Mouse (Mus musculus) limb, embryonic 11.5 days (tissue): Measurements from ENCODE around the gene Rhou. TPM values are rescaled to one million over a fixed set of nuclear protein-coding genes. Genes with fewer than 3 reads are reported as not detected.

Source experiments
- ATAC-seq: fragments of 200-750 bp; cut with Nextera tagmentation; 2 replicates; pipeline ENCODE4 v1.8.0; 2017; ENCODE audit warnings: low read depth; ENCODE audit not compliant: insufficient number of reproducible peaks, low FRiP score, low TSS enrichment
- DNase-seq: peaks from one replicate; pipeline ENCODE4 v3.0.0-alpha.2; 2015; ENCODE audit warnings: low spot score
- H3K27ac ChIP-seq: fragments of 300-500 bp; sonication (generic); replicated peaks from 2 replicates; pipeline ENCODE4 v1.5.1; 2014; ENCODE audit warnings: low read depth, mild to moderate bottlenecking, low read length
- H3K27me3 ChIP-seq: fragments of 300-500 bp; sonication (generic); 2 replicates; pipeline ENCODE4 v1.6.1; 2014; ENCODE audit warnings: mild to moderate bottlenecking, low read length, mixed read lengths; ENCODE audit not compliant: control insufficient read depth, insufficient read depth
- H3K36me3 ChIP-seq: fragments of 300-500 bp; sonication (generic); 2 replicates; pipeline ENCODE4 v1.6.1; 2014; ENCODE audit warnings: mild to moderate bottlenecking, low read length, moderate library complexity, mixed read lengths; ENCODE audit not compliant: control insufficient read depth, insufficient read depth
- H3K4me1 ChIP-seq: fragments of 300-500 bp; sonication (generic); 2 replicates; pipeline ENCODE4 v1.6.1; 2014; ENCODE audit warnings: low read length, mixed read lengths; ENCODE audit not compliant: control insufficient read depth, insufficient read depth
- H3K4me2 ChIP-seq: fragments of 300-500 bp; sonication (generic); 2 replicates; pipeline ENCODE4 v1.6.1; 2014; ENCODE audit warnings: low read depth, mild to moderate bottlenecking, moderate library complexity; ENCODE audit not compliant: severe bottlenecking
- H3K4me3 ChIP-seq: fragments of 300-500 bp; sonication (generic); 2 replicates; pipeline ENCODE4 v1.5.1; 2014; ENCODE audit warnings: low read depth, low read length
- H3K9ac ChIP-seq: fragments of 300-500 bp; sonication (generic); 2 replicates; pipeline ENCODE4 v1.6.1; 2014; ENCODE audit warnings: mild to moderate bottlenecking, low read length
- H3K9me3 ChIP-seq: fragments of 300-500 bp; sonication (generic); 2 replicates; pipeline ENCODE4 v1.6.1; 2016; ENCODE audit warnings: low read length; ENCODE audit not compliant: control insufficient read depth
- WGBS: fragments of 180-500 bp; shearing (Covaris S2); extraction: QIAGEN DNeasy Blood & Tissue Kit; methylation state at CpG from one replicate; pipeline ENCODE4 v1.1.7; 2014; 5-methylcytosine and 5-hydroxymethylcytosine counted together
- polyA plus RNA-seq: library from polyadenylated mRNA; unstranded; fragments of >200 nt; fragmentation: Nextera tagmentation; extraction: Ambion mirVana; gene quantifications from 2 replicates; pipeline ENCODE4 v1.2.1, GENCODE M21; 2014

Rhou gene
- polyA plus RNA-seq, 1 experiment from 2014 or later, result 8.6 TPM

DNA sequence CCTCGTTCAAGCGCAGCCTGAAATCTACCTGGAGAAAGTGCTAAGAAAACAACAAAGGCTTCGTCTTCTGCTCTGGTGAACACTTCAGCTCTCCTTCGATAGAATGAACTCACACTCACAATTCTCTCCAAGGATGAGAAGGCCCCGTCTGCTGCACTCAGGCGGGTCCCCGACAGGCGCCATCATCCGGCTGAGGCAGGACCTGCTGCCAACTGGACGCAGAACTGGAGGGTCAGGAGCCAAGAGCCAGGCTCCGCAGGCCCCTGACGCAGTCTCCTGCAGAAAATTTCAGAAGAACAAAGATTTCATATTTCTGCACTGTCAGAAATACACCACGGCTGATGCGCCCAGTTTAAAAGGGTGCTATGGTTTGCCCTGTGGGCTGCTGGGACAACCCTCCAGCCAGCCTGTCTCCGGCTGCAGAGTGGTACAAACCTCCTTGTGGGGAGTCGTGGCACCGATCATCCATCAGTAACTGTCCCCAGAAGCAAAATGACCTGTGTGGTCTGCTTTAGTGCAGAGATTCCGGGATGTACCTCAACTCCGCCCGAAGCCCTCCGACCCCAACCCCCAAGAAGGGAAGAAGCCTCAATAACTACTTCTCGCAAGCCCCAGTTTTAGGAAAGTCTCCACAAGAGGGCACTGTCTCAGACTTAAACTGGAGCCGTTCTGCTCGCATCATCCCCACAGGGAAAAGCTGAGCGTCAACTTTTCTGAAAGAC, 10.2 kb upstream of the Rhou start:
- DNase-seq, result peak; percentile 74
- Histone ChIP-seq H3K4me1 (no peaks in the 10 kb centered on the region), H3K4me3 (peak overlapping the region; percentile 14; the same call in 1 of the 2 replicates), H3K9ac (no peak overlapping the region), H3K27me3 (no peaks in the 10 kb centered on the region), H3K36me3 (no peaks in the 10 kb centered on the region), H3K27ac (no peak overlapping the region), H3K4me2 (peak overlapping the region; percentile 27; the same call in 1 of the 2 replicates), H3K9me3 (no peaks in the 10 kb centered on the region)
- no peak for ATAC-seq
- 16% methylated on average over 25 of the region's 25 CpGs for WGBS

DNA sequence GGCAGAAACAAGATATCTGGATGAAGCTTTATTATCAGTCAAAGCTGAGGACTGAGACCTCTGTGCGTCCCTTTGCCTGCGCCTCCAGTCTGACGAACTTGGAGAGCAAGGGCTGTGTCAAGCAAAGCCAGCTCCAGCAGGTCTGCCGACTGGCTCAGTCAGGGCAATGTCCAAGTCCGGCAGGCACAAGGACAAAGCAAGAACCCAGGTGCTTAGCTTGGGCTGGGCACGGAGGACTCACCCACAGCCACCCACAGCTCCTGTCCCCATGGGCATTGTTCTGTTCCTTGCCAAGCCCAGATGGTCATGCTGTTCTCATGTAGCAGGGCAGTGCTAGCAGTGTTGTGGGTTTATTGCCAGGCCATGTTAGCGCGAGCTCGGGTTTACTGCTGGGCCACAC, 8.5 kb upstream of the Rhou start:
- no peak overlapping the region for H3K4me3 ChIP-seq
- H3K9me3 ChIP-seq, result no peaks in the 10 kb centered on the region
- no peak for DNase-seq
- no peaks in the 10 kb centered on the region for H3K36me3 ChIP-seq
- no peak overlapping the region for H3K4me2 ChIP-seq
- no peaks in the 10 kb centered on the region for H3K4me1 ChIP-seq
- no peak overlapping the region for H3K27ac ChIP-seq
- 58% methylated on average over 9 of the region's 9 CpGs for WGBS
- ATAC-seq, result no peak
- no peak overlapping the region for H3K9ac ChIP-seq
- H3K27me3 ChIP-seq, result no peaks in the 10 kb centered on the region

DNA sequence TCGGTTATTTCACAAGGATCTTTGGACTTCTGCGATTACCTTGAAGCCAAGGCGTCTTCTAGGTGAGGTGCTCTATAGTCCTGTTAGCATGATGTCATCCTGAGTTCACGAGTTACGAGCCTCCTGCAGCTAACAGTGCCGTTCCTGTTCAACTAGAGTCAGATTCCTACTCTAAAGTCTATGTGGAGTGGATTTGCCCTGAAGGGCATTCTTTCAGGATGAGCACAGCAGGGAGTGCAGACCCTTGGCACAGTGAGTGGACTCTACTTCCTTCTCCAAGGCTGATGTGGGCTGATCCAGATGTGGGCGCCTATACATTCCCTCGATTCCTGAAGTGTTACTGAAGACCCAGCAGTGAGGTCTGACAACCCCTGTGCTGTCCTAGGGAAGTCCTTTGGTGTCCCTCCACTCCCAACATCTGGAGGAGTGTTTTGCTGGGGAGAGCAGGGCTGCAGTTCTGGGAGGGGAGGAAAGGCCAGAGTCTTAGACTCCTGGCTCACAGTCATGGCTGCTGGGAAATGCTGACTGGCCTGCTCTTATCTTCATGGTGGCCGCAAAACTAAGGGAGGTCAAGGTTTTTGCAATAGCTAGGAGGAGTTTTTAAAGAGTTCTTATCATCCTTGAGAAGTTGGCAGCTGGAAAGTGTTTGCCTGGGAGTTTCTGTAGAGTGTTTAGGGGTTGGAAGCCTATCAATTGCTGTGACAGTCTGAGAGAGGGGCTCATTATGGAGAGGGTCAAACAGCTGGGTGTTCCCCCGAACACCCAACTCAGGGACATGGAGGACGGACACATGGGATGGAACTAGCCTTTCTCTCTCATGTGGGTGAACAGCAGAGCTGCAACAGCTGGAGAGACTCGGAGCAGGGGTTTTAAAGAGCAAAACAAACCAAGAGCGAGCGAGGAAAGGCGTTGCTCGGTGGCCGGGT, 5.2 kb upstream of the Rhou start:
- no peak overlapping the region for H3K27ac ChIP-seq

DNA sequence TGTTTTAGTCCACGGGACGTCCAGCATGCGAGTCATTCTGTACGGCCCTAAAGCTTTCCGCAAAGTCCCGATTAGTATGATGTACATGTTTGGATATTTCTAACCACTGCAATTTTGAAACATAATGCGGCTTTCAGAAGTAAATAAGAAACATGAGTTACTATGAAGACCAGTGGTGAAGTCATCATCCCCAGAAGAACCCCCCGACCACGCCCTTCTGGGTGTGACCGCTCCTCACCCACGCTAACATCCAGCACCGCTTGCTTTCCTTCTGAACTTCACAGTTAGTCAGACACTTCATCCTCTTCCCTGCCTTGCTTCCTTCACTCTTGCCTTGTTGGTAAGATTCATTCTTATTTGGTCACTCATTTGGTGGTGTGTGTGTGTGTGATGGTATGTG, 4.2 kb upstream of the Rhou start:
- Histone ChIP-seq H3K4me1 (no peaks in the 10 kb centered on the region), H3K36me3 (no peaks in the 10 kb centered on the region), H3K4me3 (no peak overlapping the region), H3K9ac (no peak overlapping the region), H3K9me3 (no peaks in the 10 kb centered on the region), H3K27me3 (no peaks in the 10 kb centered on the region), H3K27ac (no peak overlapping the region), H3K4me2 (no peak overlapping the region)
- 90% methylated on average over 12 of the region's 12 CpGs for WGBS
- ATAC-seq (no peak), DNase-seq (no peak)

More for the DNA sequence above, 5.2 kb upstream of the Rhou start:
- no peaks in the 10 kb centered on the region for H3K4me1 ChIP-seq
- WGBS, result 65% methylated on average over 17 of the region's 17 CpGs
- ATAC-seq (no peak), DNase-seq (no peak)
- no peak overlapping the region for H3K4me2 ChIP-seq
- no peak overlapping the region for H3K4me3 ChIP-seq
- no peak overlapping the region for H3K9ac ChIP-seq
- H3K27me3 ChIP-seq, result no peaks in the 10 kb centered on the region
- H3K36me3 ChIP-seq, result no peaks in the 10 kb centered on the region
- H3K9me3 ChIP-seq, result no peaks in the 10 kb centered on the region

DNA sequence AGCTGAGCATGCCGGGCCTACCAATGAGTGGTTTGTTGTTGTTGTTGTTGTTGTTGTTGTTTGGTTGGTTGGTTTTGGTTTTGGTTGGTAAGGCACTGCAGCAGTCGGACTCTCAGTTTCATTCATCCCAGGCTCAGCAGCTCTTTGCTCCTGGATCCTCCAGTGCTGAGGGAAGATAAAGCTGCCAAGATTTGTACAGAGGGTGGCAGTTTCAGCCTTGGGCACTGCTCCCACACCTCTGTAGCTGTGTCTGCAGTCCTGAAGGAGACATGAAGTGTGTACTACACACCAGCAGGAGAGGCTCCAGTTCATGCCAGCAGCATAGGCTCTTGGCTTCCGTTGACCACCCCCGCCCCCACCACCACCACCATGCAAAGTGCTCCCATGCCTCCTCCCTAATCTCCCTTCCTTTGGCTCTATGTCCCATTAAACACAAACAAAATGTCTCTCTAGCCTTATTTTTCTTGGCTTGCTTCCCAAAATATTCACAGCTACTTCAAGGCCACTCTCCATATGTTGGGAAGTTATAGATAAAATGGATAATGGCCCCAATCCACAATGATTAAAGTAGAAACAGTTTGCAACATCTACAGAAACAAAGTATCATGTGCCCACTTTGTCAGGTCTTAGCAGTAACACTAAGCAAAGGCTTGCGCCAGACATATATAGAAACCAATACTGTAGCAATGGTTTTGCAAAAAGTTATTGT, 2.2 kb upstream of the Rhou start:
- Histone ChIP-seq H3K9ac (no peak overlapping the region), H3K27ac (no peak overlapping the region), H3K27me3 (no peaks in the 10 kb centered on the region), H3K4me2 (no peak overlapping the region), H3K9me3 (no peaks in the 10 kb centered on the region), H3K4me3 (no peak overlapping the region), H3K36me3 (no peaks in the 10 kb centered on the region), H3K4me1 (peaks cover 12% of the 10 kb centered on the region)
- DNase-seq (no peak), ATAC-seq (no peak)
- 89% methylated on average over 5 of the region's 5 CpGs for WGBS

DNA sequence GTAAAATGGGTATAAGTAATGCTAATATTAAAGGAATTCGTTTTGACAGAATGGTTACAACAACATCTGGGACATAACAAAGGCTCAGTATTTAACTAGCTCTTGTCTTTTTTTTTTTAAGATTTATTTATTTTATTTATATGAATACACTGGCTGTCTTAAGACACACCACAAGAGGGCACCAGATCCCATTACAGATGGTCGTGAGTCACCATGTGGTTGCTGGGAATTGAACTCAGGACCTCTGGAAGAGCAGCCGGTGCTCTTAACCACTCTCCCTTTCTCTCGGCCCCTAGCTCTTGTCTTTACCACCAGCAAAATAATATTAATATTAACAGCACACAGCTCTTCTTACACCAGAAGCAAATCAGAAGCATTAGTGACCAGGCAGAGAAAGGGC, 1.1 kb upstream of the Rhou start:
- ATAC-seq, result no peak
- no peak overlapping the region for H3K4me3 ChIP-seq
- H3K9me3 ChIP-seq, result no peaks in the 10 kb centered on the region
- H3K9ac ChIP-seq, result no peak overlapping the region
- WGBS, result 68% methylated on average over 4 of the region's 4 CpGs
- H3K4me2 ChIP-seq, result no peak overlapping the region
- no peaks in the 10 kb centered on the region for H3K27me3 ChIP-seq
- no peak for DNase-seq
- no peaks in the 10 kb centered on the region; the same call in 1 of the 2 replicates for H3K36me3 ChIP-seq
- peaks cover 12% of the 10 kb centered on the region for H3K4me1 ChIP-seq
- H3K27ac ChIP-seq, result no peak overlapping the region

DNA sequence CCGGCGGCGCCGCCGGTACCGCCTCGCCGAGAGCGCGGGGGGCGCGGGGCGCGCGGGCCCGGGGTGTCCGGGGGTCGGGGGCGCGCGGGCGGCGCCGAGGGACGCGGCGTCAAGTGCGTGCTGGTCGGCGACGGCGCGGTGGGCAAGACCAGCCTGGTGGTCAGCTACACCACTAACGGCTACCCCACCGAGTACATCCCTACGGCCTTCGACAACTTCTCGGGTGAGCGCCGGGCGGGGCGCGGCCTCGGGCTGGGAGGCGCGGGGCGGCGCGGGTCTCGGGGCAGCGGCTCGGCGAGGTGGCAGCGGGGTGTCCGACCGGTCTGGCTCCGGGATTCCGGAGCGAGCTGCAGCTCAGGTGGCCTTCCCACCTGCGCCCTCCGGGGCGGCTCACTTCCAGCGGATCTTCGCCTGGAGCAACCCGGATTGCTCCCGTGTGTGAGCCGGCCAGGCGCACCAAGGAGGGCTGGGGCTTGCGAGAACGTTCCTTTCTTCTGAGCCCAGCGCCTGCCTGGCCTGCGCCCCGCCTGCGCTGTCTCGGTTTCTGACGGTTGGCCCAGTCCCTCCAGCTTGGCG, 353 bp downstream of the Rhou start:
- peaks cover 12% of the 10 kb centered on the region for H3K4me1 ChIP-seq
- H3K36me3 ChIP-seq, result peaks cover 3% of the 10 kb centered on the region; the same call in 1 of the 2 replicates
- H3K27ac ChIP-seq, result peak overlapping the region; percentile 91
- H3K9me3 ChIP-seq, result no peaks in the 10 kb centered on the region
- DNase-seq (peak; percentile 79), ATAC-seq (peak; percentile 74)
- H3K4me2 ChIP-seq, result peak overlapping the region; percentile 64
- peak overlapping the region; percentile 94 for H3K9ac ChIP-seq
- H3K4me3 ChIP-seq, result peak overlapping the region; percentile 64
- under 1% methylated on average over 60 of the region's 77 CpGs for WGBS
- no peaks in the 10 kb centered on the region for H3K27me3 ChIP-seq

DNA sequence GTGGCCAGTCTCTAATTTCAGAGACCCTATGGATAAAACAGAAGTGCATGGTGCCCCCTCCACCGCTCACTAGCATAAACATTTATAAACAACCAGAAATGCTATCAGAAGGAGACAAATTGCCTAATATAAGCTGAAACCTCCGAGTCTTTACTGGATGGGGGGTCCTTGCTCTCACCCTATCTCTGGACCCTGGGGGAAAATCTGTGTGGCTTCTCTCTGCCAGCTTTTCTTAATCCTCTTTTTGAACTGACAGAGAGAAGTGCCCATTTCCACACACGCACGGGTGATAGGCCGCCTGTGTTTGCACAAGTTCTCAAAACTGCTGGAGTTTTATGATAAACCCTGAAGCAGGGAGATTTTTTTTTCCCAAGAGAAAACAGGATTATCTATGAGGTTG, 1.0 kb downstream of the Rhou start:
- ATAC-seq, result no peak
- Histone ChIP-seq H3K36me3 (peaks cover 3% of the 10 kb centered on the region; the same call in 1 of the 2 replicates), H3K27ac (no peak overlapping the region), H3K27me3 (no peaks in the 10 kb centered on the region), H3K4me2 (peak overlapping the region; percentile 64), H3K4me1 (peaks cover 12% of the 10 kb centered on the region), H3K9me3 (no peaks in the 10 kb centered on the region), H3K4me3 (peak overlapping the region; percentile 64), H3K9ac (peak overlapping the region; percentile 30; the same call in 1 of the 2 replicates)
- WGBS, result 2% methylated on average over 5 of the region's 5 CpGs
- no peak for DNase-seq
